Mouse (Mus musculus) thymus, postnatal 36 days (tissue): ENCODE data around the gene Cxcl10.
"Not testable (repeated sequence)": the region's sequence is repeated elsewhere in the genome, so short reads cannot be mapped to it uniquely, and the experiment has no call there.

Source experiments
- DNase-seq, 2 experiments: peaks; one replicate each; pipeline ENCODE4 v3.0.0; 2022; ENCODE audit warnings: mixed read lengths in 2 of 2

Cxcl10 gene

DNA sequence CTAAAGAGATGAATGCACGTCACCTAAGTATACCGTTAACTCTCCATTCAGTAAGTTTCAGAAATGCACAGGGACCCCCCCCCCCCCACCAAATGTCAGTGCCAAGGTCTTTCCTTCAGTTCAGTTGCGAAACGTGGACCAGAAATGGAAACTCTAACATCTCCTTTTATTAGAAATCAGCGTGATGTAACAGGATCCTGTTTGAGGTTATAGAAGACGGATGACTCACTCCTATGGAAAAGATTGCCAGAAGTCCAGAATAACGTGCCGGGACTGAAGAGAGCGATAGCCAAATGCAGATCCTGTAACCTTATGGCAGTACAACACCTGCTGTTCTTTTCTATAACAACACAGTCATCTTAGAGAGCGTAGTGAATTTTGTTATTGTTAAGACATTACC lies 19.7 kb upstream of the Cxcl10 start:
- no peak for DNase-seq

GRCm38 (mm10) chr5:92366565-92366964 lies 17.9 kb upstream of the Cxcl10 start:
- DNase-seq, result no peak

DNA sequence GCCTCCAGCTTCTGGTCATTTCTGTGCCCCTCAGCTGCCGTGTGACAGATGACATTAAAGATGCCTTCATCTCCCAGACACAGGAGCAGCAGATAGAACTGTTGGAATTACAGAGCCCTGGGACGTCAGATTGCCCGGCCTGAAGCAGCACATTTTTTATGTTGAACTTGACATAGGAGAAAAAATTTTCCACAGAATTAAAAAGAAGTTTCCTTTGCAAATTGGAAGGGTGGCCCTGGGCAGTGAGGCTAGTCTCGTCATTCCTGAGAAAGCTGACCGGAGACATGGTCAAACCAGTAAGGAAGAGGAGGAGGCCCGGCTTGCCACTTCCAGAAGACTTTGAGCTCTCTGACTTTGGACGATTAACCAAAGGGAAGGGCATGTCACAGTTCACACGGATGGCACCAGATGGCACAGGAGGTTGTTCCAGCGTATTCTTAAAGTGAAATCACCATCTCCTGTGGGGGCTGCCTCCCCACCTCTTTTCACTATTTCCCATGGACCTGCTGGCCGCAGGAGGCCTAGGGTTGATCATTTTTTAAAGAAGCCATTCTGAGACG lies 16.5 kb upstream of the Cxcl10 start:
- no peak for DNase-seq

DNA sequence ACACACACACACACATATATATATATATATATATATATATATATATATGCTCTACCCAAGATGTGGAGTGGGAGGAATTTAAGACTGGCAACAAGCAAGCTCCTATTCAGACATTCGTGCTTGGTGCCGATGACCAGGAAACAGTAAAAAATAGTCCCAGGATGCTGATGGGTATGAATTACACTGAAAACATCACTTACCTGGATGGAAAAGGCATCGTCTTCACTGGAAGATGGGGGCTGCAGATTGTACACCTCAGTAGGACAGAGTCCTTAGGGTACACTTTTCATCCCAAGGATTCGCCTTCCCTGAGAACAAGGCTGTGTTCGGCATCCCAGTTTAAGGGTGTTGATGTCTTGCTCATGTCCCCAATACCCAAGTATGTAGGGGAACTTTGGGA lies 15.3 kb upstream of the Cxcl10 start:
- DNase-seq, result no peak

- DNase-seq, result no peak
Measured at GRCm38 (mm10) chr5:92363179-92363578, 14.5 kb upstream of the Cxcl10 start.

DNA sequence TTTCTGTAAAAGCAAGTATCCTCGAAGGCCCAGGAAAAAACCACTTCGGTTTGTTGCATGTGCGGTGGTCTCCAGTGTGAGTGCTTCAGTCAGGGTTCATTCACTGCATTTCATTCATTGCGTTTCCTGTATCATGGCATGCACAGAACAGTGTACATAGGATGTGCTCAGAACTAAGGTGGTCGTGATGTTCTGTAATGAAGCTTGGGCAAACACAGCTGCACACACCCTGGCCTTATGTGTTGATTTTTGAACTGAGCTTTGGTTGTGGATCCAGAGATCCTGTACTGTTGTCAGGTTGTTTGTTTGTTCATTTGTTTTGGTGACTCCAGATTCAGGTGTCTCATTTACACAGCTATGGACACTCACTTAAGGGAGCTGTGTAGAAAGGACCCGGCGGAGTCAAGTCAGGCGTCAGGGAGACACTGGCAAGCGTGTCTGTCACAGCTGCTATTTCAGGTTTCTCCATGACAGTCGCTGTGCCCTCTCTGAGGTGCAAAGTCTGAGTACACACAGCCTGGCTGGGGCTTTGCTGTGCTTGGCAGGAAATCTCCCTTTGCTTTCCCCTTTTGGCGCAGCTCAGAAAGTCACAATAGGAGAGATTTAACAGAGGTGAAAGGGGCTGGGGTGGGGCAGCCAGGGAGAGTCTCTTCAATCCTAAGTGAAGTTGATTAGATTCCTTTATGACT lies 10.2 kb upstream of the Cxcl10 start:
- DNase-seq, result no peak

DNA sequence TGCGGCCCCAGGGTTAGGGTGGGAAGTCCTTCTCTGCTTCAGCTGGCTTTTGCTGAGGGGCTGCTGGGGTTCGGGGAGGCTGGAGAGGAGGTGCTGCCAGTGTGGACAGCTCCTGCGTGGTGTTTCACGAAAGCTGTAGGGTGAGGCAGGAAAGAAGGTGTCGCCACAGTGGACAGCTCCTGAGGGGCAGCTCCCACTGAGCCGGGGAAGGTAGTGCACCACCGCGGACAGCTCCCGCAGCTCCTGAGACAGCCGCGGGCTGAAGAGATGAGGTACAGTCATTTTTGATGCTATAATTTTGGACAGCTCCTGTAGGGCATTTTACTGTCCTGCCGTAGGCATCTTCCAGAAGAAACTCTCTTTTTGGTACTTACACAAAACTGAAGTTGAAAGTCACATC lies 9.3 kb upstream of the Cxcl10 start:
- DNase-seq, result no peak

- DNase-seq, result peak; percentile 43 to 52
Measured at GRCm38 (mm10) chr5:92353517-92353916, 4.8 kb upstream of the Cxcl10 start.

- DNase-seq, result not testable (repeated sequence)
Measured at GRCm38 (mm10) chr5:92352716-92353115, 4.0 kb upstream of the Cxcl10 start.

DNA sequence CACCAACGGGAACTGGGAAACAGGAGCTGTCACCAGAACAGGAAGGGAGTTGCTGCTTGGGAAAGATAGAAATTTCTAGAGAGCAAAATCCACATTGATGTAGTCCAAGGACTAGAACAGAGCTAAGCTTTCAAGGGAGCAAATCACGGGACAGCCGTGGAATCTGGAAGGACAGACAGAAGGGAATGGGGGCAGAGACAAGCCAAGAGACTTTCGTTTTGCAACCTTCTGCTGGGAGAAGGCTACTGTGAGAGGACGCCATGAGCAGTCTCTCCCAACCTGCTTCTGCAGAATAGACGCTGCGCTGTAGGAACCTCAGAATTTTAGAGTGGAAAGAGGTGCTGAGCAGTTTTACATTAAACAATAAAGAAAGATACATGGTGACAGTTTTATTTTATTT lies 1.0 kb upstream of the Cxcl10 start:
- DNase-seq, result no peak

GRCm38 (mm10) chr5:92345006-92345405 lies 3.7 kb downstream of the Cxcl10 start:
- DNase-seq, result no peak

DNA sequence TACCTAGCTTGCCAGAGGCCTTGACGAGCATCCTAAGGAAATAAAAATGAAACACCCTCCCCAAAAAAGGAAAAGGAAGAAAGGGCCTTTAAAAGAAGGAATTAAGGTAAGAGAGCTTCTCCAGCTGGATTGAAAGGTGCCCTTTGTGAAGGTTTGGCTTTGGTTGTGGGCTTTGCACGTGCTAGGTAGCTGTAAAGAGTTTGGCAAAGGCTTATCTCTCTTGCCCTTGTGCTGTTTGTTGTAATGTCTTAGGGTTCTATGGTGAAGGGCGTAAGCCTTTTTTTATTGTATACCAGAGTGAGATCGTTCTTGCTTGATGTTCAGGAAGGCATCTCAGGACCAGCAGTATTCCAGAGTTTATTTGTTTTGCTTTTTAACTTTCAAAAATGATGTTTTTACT lies 8.1 kb downstream of the Cxcl10 start:
- no peak for DNase-seq

DNA sequence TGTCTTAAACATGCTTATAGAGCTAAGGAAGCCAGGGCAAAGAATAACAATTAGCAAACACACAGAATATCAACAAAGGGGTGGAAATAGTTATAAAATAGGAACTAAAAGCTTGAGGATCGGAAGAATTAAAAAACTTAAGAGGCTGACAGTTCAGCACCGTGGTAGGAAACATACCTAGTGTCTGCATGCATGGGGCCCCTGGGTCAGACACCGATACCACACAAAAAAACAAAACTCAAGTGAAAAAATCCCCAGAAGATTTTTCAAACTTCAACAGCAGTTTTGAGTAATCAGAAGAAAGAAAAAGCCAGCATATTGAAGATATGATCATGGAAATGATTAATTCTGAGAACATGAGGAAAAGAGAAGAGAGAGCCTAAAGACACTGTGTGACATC lies 11.9 kb downstream of the Cxcl10 start:
- no peak for DNase-seq

- no peak for DNase-seq
Measured at GRCm38 (mm10) chr5:92332359-92332840, 16.3 kb downstream of the Cxcl10 start.

GRCm38 (mm10) chr5:92331635-92332338 lies 16.9 kb downstream of the Cxcl10 start, which contains the start of gene Art3:
TSS of gene Art3 (plus strand) at chr5:92331827.
- no peak for DNase-seq

DNA sequence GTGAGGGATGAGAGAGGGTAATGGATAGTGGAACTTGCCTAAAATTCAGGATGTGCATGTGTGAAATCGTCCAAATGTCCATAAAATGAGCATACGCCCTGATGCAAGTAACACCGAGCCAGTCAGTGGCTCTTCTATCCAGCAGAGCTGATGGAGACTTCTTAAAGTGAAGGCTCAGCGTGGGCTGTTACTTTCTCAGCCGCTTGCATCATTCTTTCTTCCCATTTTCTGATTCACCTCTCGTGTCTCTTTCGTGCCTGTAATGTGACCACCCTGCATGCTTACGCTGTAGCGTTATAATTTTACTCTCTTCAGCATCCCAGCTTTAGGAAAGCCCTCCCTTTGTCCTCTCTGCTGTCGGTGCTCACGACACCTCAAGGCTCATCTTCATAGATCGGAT lies 17.6 kb downstream of the Cxcl10 start:
- DNase-seq, result no peak

DNA sequence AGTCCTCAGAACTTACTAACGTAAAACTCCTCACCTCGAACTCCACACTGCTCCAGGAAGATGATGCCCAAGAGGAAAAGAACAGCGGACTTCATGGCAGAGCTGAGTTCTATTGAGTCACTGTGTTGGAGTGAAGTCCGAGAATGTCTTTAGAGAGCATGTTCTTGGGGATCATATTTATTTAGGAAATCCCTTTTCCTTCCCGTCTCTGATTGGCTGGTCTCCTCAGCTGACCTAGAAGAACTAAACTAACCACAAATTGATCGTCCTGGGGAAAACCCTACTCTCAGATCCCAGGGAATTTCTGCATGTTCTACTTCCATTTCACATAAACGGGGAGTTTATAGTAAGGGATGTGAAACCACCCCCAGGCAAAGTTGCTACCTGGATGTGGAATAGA lies 20.8 kb downstream of the Cxcl10 start, which contains the start of gene Cxcl9:
TSS of gene Cxcl9 (minus strand) at position 151 of the 400 bp plus-strand sequence.
- no peak for DNase-seq

- DNase-seq, result no peak
Measured at GRCm38 (mm10) chr5:92327367-92327766, 21.3 kb downstream of the Cxcl10 start.

DNA sequence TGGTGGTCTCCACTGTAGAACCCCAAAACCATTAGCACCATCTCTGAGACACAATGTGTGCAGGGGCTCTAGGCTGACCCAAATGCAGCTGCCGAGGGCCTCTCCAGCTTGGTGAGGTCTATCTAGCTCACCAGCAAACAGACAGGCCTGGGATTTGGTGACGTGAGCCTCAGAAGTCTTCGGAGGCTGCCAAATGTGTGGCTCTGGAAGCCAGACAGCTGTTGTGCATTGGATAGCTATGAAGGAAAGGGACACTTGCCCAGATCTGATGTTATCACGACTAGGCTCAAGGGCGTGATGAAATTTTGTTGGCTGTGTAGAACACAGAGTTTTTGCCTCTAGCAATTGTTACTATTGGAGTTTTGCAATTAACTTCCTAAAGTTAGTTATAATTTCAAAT lies 25.4 kb downstream of the Cxcl10 start:
- no peak for DNase-seq

GRCm38 (mm10) chr5:92322612-92323011 lies 26.1 kb downstream of the Cxcl10 start:
- DNase-seq, result no peak

- no peak for DNase-seq
Measured at GRCm38 (mm10) chr5:92321631-92322400, 26.9 kb downstream of the Cxcl10 start.

DNA sequence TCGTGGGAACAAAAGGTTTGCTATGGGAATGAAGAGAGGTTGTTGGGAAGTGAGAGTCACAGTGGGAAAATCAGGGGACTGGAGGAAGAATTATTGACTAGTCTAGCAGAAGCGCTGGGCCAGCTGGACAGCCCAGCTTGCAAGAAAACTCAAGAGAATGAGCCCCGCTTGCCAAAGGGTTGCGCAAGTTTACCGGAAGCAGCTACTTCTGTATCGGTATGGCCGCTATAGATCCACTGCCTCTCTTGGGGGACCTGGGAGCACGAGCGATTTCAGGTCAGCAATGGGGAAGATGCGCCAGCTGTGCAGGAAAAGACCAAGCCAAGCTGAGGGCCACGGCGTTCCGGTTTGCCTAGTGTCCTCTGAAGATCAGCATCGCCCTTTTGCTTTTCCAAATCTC lies 30.1 kb downstream of the Cxcl10 start:
- no peak for DNase-seq

- DNase-seq, result no peak
Measured at GRCm38 (mm10) chr5:92318119-92318518, 30.6 kb downstream of the Cxcl10 start.
